Mouse (Mus musculus) stomach, embryonic 14.5 days (tissue): ENCODE results near the gene Cryba4. TPM values are rescaled to one million over a fixed set of nuclear protein-coding genes. Genes with fewer than 3 reads are reported as not detected.

ENCODE experiments used
- ATAC-seq: fragments of 200-750 bp; cut with Nextera tagmentation; 2 replicates; pipeline ENCODE4 v1.8.0; 2017; ENCODE audit warnings: low read depth, moderate TSS enrichment; ENCODE audit not compliant: insufficient number of reproducible peaks, insufficient read depth, low FRiP score
- H3K27ac ChIP-seq: fragments of 300-500 bp; sonication (generic); 2 replicates; pipeline ENCODE4 v1.5.1; 2014; ENCODE audit warnings: mild to moderate bottlenecking, low read length, moderate library complexity, mixed read lengths
- H3K27me3 ChIP-seq: fragments of 300-500 bp; sonication (generic); 2 replicates; pipeline ENCODE4 v1.6.1; 2014; ENCODE audit warnings: low read length, control low read depth, mixed read lengths; ENCODE audit not compliant: control insufficient read depth, insufficient read depth
- H3K36me3 ChIP-seq: fragments of 300-500 bp; sonication (generic); 2 replicates; pipeline ENCODE4 v1.6.1; 2014; ENCODE audit warnings: mild to moderate bottlenecking, control low read depth, low read length, moderate library complexity, mixed read lengths; ENCODE audit not compliant: control insufficient read depth, insufficient read depth
- H3K4me1 ChIP-seq: fragments of 300-500 bp; sonication (generic); 2 replicates; pipeline ENCODE4 v1.6.1; 2014; ENCODE audit warnings: low read length, control low read depth, mixed read lengths; ENCODE audit not compliant: control insufficient read depth, insufficient read depth
- H3K4me2 ChIP-seq: fragments of 300-500 bp; sonication (generic); replicated peaks from 2 replicates; pipeline ENCODE4 v1.6.1; 2014; ENCODE audit warnings: low read depth, low read length, control low read depth
- H3K4me3 ChIP-seq: fragments of 300-500 bp; sonication (generic); 2 replicates; pipeline ENCODE4 v1.5.1; 2014; ENCODE audit warnings: low read depth, low read length, control low read depth
- H3K9ac ChIP-seq: fragments of 300-500 bp; sonication (generic); replicated peaks from 2 replicates; pipeline ENCODE4 v1.6.1; 2014; ENCODE audit warnings: low read depth, mild to moderate bottlenecking, control low read depth, low read length, moderate library complexity, mixed read lengths
- H3K9me3 ChIP-seq: fragments of 300-500 bp; sonication (generic); 2 replicates; pipeline ENCODE4 v1.6.1; 2016; ENCODE audit warnings: low read depth, low read length, control low read depth; ENCODE audit not compliant: control insufficient read depth
- WGBS: fragments of 180-500 bp; shearing (Covaris S2); extraction: QIAGEN DNeasy Blood & Tissue Kit; methylation state at CpG from one replicate; pipeline ENCODE4 v1.1.7; 2014; 5-methylcytosine and 5-hydroxymethylcytosine counted together
- polyA plus RNA-seq: library from polyadenylated mRNA; unstranded; fragments of >200 nt; fragmentation: Nextera tagmentation; extraction: Ambion mirVana; gene quantifications from 2 replicates; pipeline ENCODE4 v1.2.1, GENCODE M21; 2014

The Cryba4 gene
- polyA plus RNA-seq, 1 experiment from 2014 or later: 2.6 TPM

- H3K4me1 ChIP-seq: peaks cover 5% of the 10 kb centered on the region
- ATAC-seq: no peak
- H3K9ac ChIP-seq: no peak overlapping the region
- H3K27me3 ChIP-seq: no peaks in the 10 kb centered on the region
- H3K9me3 ChIP-seq: no peaks in the 10 kb centered on the region
- WGBS: 65% methylated on average over 9 of the region's 9 CpGs
- H3K27ac ChIP-seq: peak overlapping the region; percentile 27; the same call in 1 of the 2 replicates
- no peaks in the 10 kb centered on the region for H3K36me3 ChIP-seq
- no peak overlapping the region for H3K4me3 ChIP-seq
- H3K4me2 ChIP-seq: no peak overlapping the region
These were observed 30.6 kb upstream of the Cryba4 start for GRCm38 (mm10) chr5:112282780-112283482.

GRCm38 (mm10) chr5:112282123-112282779 is 29.9 kb upstream of the Cryba4 start:
- no peaks in the 10 kb centered on the region for H3K9me3 ChIP-seq
- no peaks in the 10 kb centered on the region for H3K36me3 ChIP-seq
- no peak overlapping the region for H3K4me3 ChIP-seq
- H3K4me2 ChIP-seq: no peak overlapping the region
- ATAC-seq: no peak
- H3K9ac ChIP-seq: no peak overlapping the region
- H3K27ac ChIP-seq: peak overlapping the region; percentile 27; the same call in 1 of the 2 replicates
- 60% methylated on average over 6 of the region's 6 CpGs for WGBS
- H3K27me3 ChIP-seq: no peaks in the 10 kb centered on the region
- H3K4me1 ChIP-seq: peaks cover 11% of the 10 kb centered on the region

GRCm38 (mm10) chr5:112281676-112282075 is 29.4 kb upstream of the Cryba4 start:
- Histone ChIP-seq H3K27ac (no peak overlapping the region), H3K27me3 (no peaks in the 10 kb centered on the region), H3K4me3 (no peak overlapping the region), H3K36me3 (no peaks in the 10 kb centered on the region), H3K4me2 (no peak overlapping the region), H3K9me3 (no peaks in the 10 kb centered on the region), H3K9ac (no peak overlapping the region), H3K4me1 (peaks cover 11% of the 10 kb centered on the region)
- no peak for ATAC-seq
- WGBS: 90% methylated on average over 4 of the region's 4 CpGs

GRCm38 (mm10) chr5:112280863-112281660 is 28.7 kb upstream of the Cryba4 start:
- no peak overlapping the region for H3K4me2 ChIP-seq
- no peak overlapping the region for H3K27ac ChIP-seq
- no peaks in the 10 kb centered on the region for H3K36me3 ChIP-seq
- H3K4me1 ChIP-seq: peaks cover 7% of the 10 kb centered on the region; the same call in 1 of the 2 replicates
- H3K9me3 ChIP-seq: no peaks in the 10 kb centered on the region
- H3K27me3 ChIP-seq: no peaks in the 10 kb centered on the region
- H3K4me3 ChIP-seq: no peak overlapping the region
- H3K9ac ChIP-seq: no peak overlapping the region
- no peak for ATAC-seq
- WGBS: 66% methylated on average over 15 of the region's 15 CpGs

GRCm38 (mm10) chr5:112280151-112280550 is 27.8 kb upstream of the Cryba4 start:
- Histone ChIP-seq H3K9ac (no peak overlapping the region), H3K4me3 (no peak overlapping the region), H3K4me1 (peaks cover 9% of the 10 kb centered on the region; the same call in 1 of the 2 replicates), H3K4me2 (no peak overlapping the region), H3K9me3 (no peaks in the 10 kb centered on the region), H3K27ac (0 out of 2 replicates have a peak overlapping the region, but pooled peaks have one; percentile 7), H3K27me3 (no peaks in the 10 kb centered on the region), H3K36me3 (no peaks in the 10 kb centered on the region)
- 85% methylated on average over 7 of the region's 7 CpGs for WGBS
- ATAC-seq: no peak

GRCm38 (mm10) chr5:112279181-112280021 is 27.1 kb upstream of the Cryba4 start:
- Histone ChIP-seq H3K9me3 (no peaks in the 10 kb centered on the region), H3K4me2 (no peak overlapping the region), H3K9ac (no peak overlapping the region), H3K27ac (0 out of 2 replicates have a peak overlapping the region, but pooled peaks have one; percentile 7), H3K4me3 (no peak overlapping the region), H3K27me3 (no peaks in the 10 kb centered on the region), H3K4me1 (peaks cover 9% of the 10 kb centered on the region; the same call in 1 of the 2 replicates), H3K36me3 (no peaks in the 10 kb centered on the region)
- WGBS: 77% methylated on average over 17 of the region's 17 CpGs
- ATAC-seq: no peak

GRCm38 (mm10) chr5:112277906-112278470 is 25.7 kb upstream of the Cryba4 start:
- Histone ChIP-seq H3K27ac (no peak overlapping the region), H3K4me1 (peaks cover 9% of the 10 kb centered on the region; the same call in 1 of the 2 replicates), H3K9me3 (no peaks in the 10 kb centered on the region), H3K27me3 (no peaks in the 10 kb centered on the region), H3K4me3 (0 out of 2 replicates have a peak overlapping the region, but pooled peaks have one; percentile 6), H3K4me2 (peak overlapping the region; percentile 83), H3K9ac (no peak overlapping the region), H3K36me3 (no peaks in the 10 kb centered on the region)
- ATAC-seq: no peak
- WGBS: 85% methylated on average over 11 of the region's 11 CpGs
